Mouse (Mus musculus): ENCODE data around the gene Phf11d. TPM values are rescaled to one million over a fixed set of nuclear protein-coding genes. Genes with fewer than 3 reads are reported as not detected.
"Not testable (repeated sequence)": the region's sequence is repeated elsewhere in the genome, so short reads cannot be mapped to it uniquely, and the experiment has no call there.

Gene Phf11d
- total RNA-seq (2014; rRNA removed) (0.11 and 0.42 TPM in 2 replicates), polyA plus RNA-seq (2015; fragmentation: Nextera tagmentation; extraction: Ambion mirVana) (0.43 and 0.58 TPM in 2 replicates)

GRCm38 (mm10) chr14:59365244-59365644, at the start of gene Phf11d:
TSS of gene Phf11d (minus strand) at chr14:59365470.
- no peak within 1 kb of the TSS for H3K27ac ChIP-seq (ENCODE audit: low read depth, low read length)
- peak; percentile 2 for DNase-seq (ENCODE audit: low spot score)
- H3K4me3 ChIP-seq (ENCODE audit: low read depth, low read length): no peak within 1 kb of the TSS
- no peak within 1 kb of the TSS for H3K4me2 ChIP-seq (ENCODE audit: low read depth, low read length, poor library complexity, severe bottlenecking)
- H3K27me3 ChIP-seq (ENCODE audit: insufficient read depth, low read length): no peaks in the 10 kb centered on the region
- no peak for TF ChIP-seq CTCF (IDR thresholded peaks at IDR 0.05)
- H3K36me3 ChIP-seq (ENCODE audit: insufficient read depth, low read length): no peaks in the 10 kb centered on the region
- 86% methylated on average over 6 of the region's 6 CpGs for WGBS
- no peak for ATAC-seq (ENCODE audit: low FRiP score)
- no peaks in the 10 kb centered on the region for H3K9me3 ChIP-seq (ENCODE audit: low read length)
- H3K9ac ChIP-seq (replicated peaks; ENCODE audit: low read length, poor library complexity, severe bottlenecking): no peak within 1 kb of the TSS
- no peaks in the 10 kb centered on the region for H3K4me1 ChIP-seq (ENCODE audit: insufficient read depth, low read length)

DNA sequence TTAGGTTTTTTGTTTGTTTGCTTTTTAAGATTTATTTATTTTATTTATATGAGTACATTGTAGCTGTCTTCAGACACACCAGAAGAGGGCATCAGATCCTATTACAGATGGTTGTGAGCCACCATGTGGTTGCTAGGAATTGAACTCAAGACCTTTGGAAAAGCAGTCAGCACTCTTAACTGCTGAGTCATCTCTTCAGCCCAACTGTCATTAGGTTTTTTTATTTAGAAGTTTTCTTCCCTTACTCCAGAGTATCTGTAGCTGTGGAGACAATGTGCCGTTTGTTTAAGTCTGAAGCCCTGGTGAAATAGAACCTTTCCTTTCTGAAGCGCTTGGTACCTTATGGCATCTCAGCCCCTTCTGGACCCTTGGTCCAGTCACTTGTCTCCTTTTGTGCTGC, 49.7 kb upstream of the Phf11d start:
- H3K4me3 ChIP-seq (ENCODE audit: low read depth, low read length); ATAC-seq (ENCODE audit: low FRiP score); DNase-seq (ENCODE audit: low spot score); H3K27ac ChIP-seq (ENCODE audit: low read depth, low read length); H3K36me3 ChIP-seq (ENCODE audit: insufficient read depth, low read length); H3K9me3 ChIP-seq (ENCODE audit: low read length); H3K9ac ChIP-seq (replicated peaks; ENCODE audit: low read length, poor library complexity, severe bottlenecking); H3K27me3 ChIP-seq (ENCODE audit: insufficient read depth, low read length); H3K4me2 ChIP-seq (ENCODE audit: low read depth, low read length, poor library complexity, severe bottlenecking); H3K4me1 ChIP-seq (ENCODE audit: insufficient read depth, low read length): not testable (repeated sequence)
- 96% methylated on average over 2 of the region's 2 CpGs for WGBS

DNA sequence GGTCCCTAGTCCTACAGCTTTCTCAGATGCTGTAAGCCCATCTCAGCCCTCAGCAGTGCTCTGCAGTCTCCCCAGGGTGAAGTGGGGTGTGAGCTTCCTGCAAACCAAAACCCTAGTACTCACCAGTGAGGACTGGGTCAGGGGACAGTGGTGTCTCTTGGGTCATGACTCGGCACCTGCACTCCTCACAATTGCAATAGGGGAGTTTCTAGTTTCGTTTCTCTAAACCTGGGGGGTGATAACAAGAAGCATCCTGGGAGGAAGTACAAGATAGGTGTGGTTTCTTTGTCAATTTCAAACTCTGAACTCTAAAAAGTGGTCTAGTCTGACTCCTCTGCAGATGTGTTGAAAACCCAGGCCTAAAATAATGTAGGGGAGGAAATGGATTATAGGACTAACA, 31.7 kb upstream of the Phf11d start:
- no peak overlapping the region for H3K27ac ChIP-seq (ENCODE audit: low read depth, low read length)
- H3K4me2 ChIP-seq (ENCODE audit: low read depth, low read length, poor library complexity, severe bottlenecking): no peak overlapping the region
- H3K9me3 ChIP-seq (ENCODE audit: low read length): no peaks in the 10 kb centered on the region
- H3K9ac ChIP-seq (replicated peaks; ENCODE audit: low read length, poor library complexity, severe bottlenecking): no peak overlapping the region
- no peaks in the 10 kb centered on the region for H3K36me3 ChIP-seq (ENCODE audit: insufficient read depth, low read length)
- no peak overlapping the region for H3K4me3 ChIP-seq (ENCODE audit: low read depth, low read length)
- no peaks in the 10 kb centered on the region for H3K27me3 ChIP-seq (ENCODE audit: insufficient read depth, low read length)
- 89% methylated on average over 2 of the region's 2 CpGs for WGBS
- TF ChIP-seq CTCF (IDR thresholded peaks at IDR 0.05): no peak
- DNase-seq (ENCODE audit: low spot score) (no peak), ATAC-seq (ENCODE audit: low FRiP score) (no peak)
- H3K4me1 ChIP-seq (ENCODE audit: insufficient read depth, low read length): no peaks in the 10 kb centered on the region

DNA sequence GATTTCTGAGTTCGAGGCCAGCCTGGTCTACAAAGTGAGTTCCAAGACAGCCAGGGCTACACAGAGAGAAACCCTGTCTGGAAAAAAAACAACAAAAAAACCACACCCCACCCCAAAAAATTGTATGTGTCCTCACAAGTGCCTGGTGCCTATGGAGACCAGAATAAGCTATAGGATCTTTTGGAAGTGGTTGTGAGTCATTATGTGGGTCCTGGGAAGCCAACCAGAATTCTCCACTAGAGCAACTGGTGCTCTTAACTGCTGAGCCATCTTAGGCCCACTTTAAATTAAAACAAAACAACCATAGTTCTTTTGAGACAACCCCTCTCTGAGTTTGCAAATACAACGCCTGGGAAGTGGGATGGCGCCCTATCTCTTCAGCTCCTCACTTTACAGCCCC, 30.0 kb upstream of the Phf11d start, which contains the start of gene Phf11c:
Gene Phf11c, minus strand, starts transcription at position 101 of the 400 bp plus-strand sequence.
- Histone ChIP-seq H3K4me3 (ENCODE audit: low read depth, low read length) (no peak within 1 kb of the TSS), H3K9me3 (ENCODE audit: low read length) (no peaks in the 10 kb centered on the region), H3K9ac (replicated peaks; ENCODE audit: low read length, poor library complexity, severe bottlenecking) (no peak within 1 kb of the TSS), H3K4me1 (ENCODE audit: insufficient read depth, low read length) (no peaks in the 10 kb centered on the region), H3K4me2 (ENCODE audit: low read depth, low read length, poor library complexity, severe bottlenecking) (no peak within 1 kb of the TSS), H3K36me3 (ENCODE audit: insufficient read depth, low read length) (no peaks in the 10 kb centered on the region), H3K27ac (ENCODE audit: low read depth, low read length) (no peak within 1 kb of the TSS), H3K27me3 (ENCODE audit: insufficient read depth, low read length) (no peaks in the 10 kb centered on the region)
- no peak for DNase-seq (ENCODE audit: low spot score)
- WGBS: 93% methylated on average over 3 of the region's 3 CpGs
- no peak for ATAC-seq (ENCODE audit: low FRiP score)
- no peak for TF ChIP-seq CTCF (IDR thresholded peaks at IDR 0.05)

DNA sequence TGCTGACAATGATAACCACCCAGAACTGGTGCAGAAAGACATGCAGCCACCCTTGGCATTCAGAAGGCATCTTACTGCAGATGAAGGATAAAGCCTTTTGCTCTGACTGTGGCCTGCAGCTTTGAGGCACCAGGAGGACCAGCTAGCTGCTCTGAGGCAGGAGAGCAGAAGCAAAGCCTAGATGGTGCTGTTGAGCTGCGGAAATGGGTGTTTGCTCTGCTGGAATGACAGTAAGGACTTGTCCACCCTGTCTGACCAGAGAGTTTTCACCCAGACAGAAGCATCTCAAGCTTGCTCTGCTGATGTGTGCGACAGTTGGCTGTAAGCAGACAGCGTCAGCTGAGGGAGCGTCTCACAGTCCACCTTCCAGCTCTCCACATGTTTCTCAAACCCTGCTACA, 24.9 kb upstream of the Phf11d start:
- not testable (repeated sequence) for H3K36me3 ChIP-seq (ENCODE audit: insufficient read depth, low read length); ATAC-seq (ENCODE audit: low FRiP score); H3K9ac ChIP-seq (replicated peaks; ENCODE audit: low read length, poor library complexity, severe bottlenecking); H3K27me3 ChIP-seq (ENCODE audit: insufficient read depth, low read length); H3K9me3 ChIP-seq (ENCODE audit: low read length); DNase-seq (ENCODE audit: low spot score); H3K27ac ChIP-seq (ENCODE audit: low read depth, low read length); H3K4me2 ChIP-seq (ENCODE audit: low read depth, low read length, poor library complexity, severe bottlenecking); H3K4me3 ChIP-seq (ENCODE audit: low read depth, low read length); H3K4me1 ChIP-seq (ENCODE audit: insufficient read depth, low read length)
- TF ChIP-seq CTCF (IDR thresholded peaks at IDR 0.05): peak; percentile 53
- 77% methylated on average over 4 of the region's 4 CpGs for WGBS

- no peak for DNase-seq (ENCODE audit: low spot score)
- no peak overlapping the region for H3K9ac ChIP-seq (replicated peaks; ENCODE audit: low read length, poor library complexity, severe bottlenecking)
- 58% methylated on average over 1 of the region's 1 CpGs for WGBS
- H3K27ac ChIP-seq (ENCODE audit: low read depth, low read length): no peak overlapping the region
- no peaks in the 10 kb centered on the region for H3K9me3 ChIP-seq (ENCODE audit: low read length)
- H3K27me3 ChIP-seq (ENCODE audit: insufficient read depth, low read length): no peaks in the 10 kb centered on the region
- no peaks in the 10 kb centered on the region for H3K4me1 ChIP-seq (ENCODE audit: insufficient read depth, low read length)
- H3K36me3 ChIP-seq (ENCODE audit: insufficient read depth, low read length): no peaks in the 10 kb centered on the region
- no peak for ATAC-seq (ENCODE audit: low FRiP score)
- no peak overlapping the region for H3K4me3 ChIP-seq (ENCODE audit: low read depth, low read length)
- no peak for TF ChIP-seq CTCF (IDR thresholded peaks at IDR 0.05)
- no peak overlapping the region for H3K4me2 ChIP-seq (ENCODE audit: low read depth, low read length, poor library complexity, severe bottlenecking)
Observed at GRCm38 (mm10) chr14:59389532-59389931, 24.3 kb upstream of the Phf11d start.

Data from midbrain, postnatal 0 days (tissue).